Mouse (Mus musculus) megakaryocyte, embryonic 14.5 days (primary cell): Measurements from ENCODE around the gene Gm20388. TPM values are rescaled to one million over a fixed set of nuclear protein-coding genes. Genes with fewer than 3 reads are reported as not detected.

Source experiments
- H3K27me3 ChIP-seq: replicated peaks from 2 replicates; pipeline ENCODE3; 2012; ENCODE audit warnings: inconsistent platforms
- H3K36me3 ChIP-seq: replicated peaks from 2 replicates; pipeline ENCODE3; 2012; ENCODE audit warnings: low read length, inconsistent platforms, mixed read lengths
- H3K4me1 ChIP-seq: 2 replicates; pipeline ENCODE4 v1.6.1; 2012; ENCODE audit warnings: inconsistent platforms
- H3K4me3 ChIP-seq: replicated peaks from 2 replicates; pipeline ENCODE3; 2012; ENCODE audit warnings: moderate library complexity, mild to moderate bottlenecking, inconsistent platforms
- H3K9me3 ChIP-seq: 2 replicates; pipeline ENCODE4 v1.6.1; 2012; ENCODE audit warnings: inconsistent platforms
- FLI1 ChIP-seq: IDR thresholded peaks from 2 replicates; pipeline ENCODE4 v1.6.1; 2012; ENCODE audit warnings: low read length, inconsistent platforms, mixed read lengths
- GATA1 ChIP-seq: IDR thresholded peaks from 3 replicates; pipeline ENCODE4 v1.6.1; 2012; ENCODE audit warnings: mixed read lengths, low read length, inconsistent platforms, borderline replicate concordance
- polyA plus RNA-seq: library from polyadenylated mRNA; stranded (reverse); fragments of >175 nt; gene quantifications from 2 replicates; pipeline ENCODE4 v1.2.3, GENCODE M21; 2012; ENCODE audit warnings: low replicate concordance; ENCODE audit not compliant: insufficient read depth

Gene Gm20388
- polyA plus RNA-seq, 1 experiment = 111 TPM

- Histone ChIP-seq H3K36me3 (peaks cover 98% of the 10 kb centered on the region), H3K9me3 (no peaks in the 10 kb centered on the region), H3K4me1 (peaks cover 40% of the 10 kb centered on the region), H3K4me3 (no peak overlapping the region), H3K27me3 (no peaks in the 10 kb centered on the region)
- TF ChIP-seq FLI1 = no peak
- TF ChIP-seq GATA1 = no peak
These were observed 2093.0 kb downstream of the Gm20388 start for GRCm38 (mm10) chr8:122003646-122004045.

GRCm38 (mm10) chr8:122004131-122004530 lies 2093.5 kb downstream of the Gm20388 start:
- no peak overlapping the region for H3K4me3 ChIP-seq
- peaks cover 39% of the 10 kb centered on the region for H3K4me1 ChIP-seq
- no peaks in the 10 kb centered on the region for H3K9me3 ChIP-seq
- TF ChIP-seq GATA1 (no peak), FLI1 (no peak)
- peaks cover 98% of the 10 kb centered on the region for H3K36me3 ChIP-seq
- no peaks in the 10 kb centered on the region for H3K27me3 ChIP-seq

- TF ChIP-seq GATA1 = no peak
- TF ChIP-seq FLI1 = no peak
- no peaks in the 10 kb centered on the region for H3K27me3 ChIP-seq
- H3K4me1 ChIP-seq = peaks cover 37% of the 10 kb centered on the region
- peaks cover 96% of the 10 kb centered on the region for H3K36me3 ChIP-seq
- H3K4me3 ChIP-seq = no peak overlapping the region
- H3K9me3 ChIP-seq = no peaks in the 10 kb centered on the region
These were observed 2095.0 kb downstream of the Gm20388 start for GRCm38 (mm10) chr8:122005422-122006204.

GRCm38 (mm10) chr8:122006688-122007484 lies 2096.2 kb downstream of the Gm20388 start:
- no peaks in the 10 kb centered on the region for H3K9me3 ChIP-seq
- peaks cover 50% of the 10 kb centered on the region for H3K4me1 ChIP-seq
- TF ChIP-seq FLI1 = no peak
- H3K27me3 ChIP-seq = no peaks in the 10 kb centered on the region
- H3K4me3 ChIP-seq = no peak overlapping the region
- H3K36me3 ChIP-seq = peaks cover 96% of the 10 kb centered on the region

GRCm38 (mm10) chr8:122008395-122008794 lies 2097.8 kb downstream of the Gm20388 start:
- Histone ChIP-seq H3K27me3 (no peaks in the 10 kb centered on the region), H3K4me3 (no peak overlapping the region), H3K4me1 (peaks cover 60% of the 10 kb centered on the region), H3K36me3 (peaks cover 96% of the 10 kb centered on the region), H3K9me3 (no peaks in the 10 kb centered on the region)
- TF ChIP-seq FLI1 = no peak
- no peak for TF ChIP-seq GATA1

- H3K4me3 ChIP-seq = no peak overlapping the region
- peaks cover 76% of the 10 kb centered on the region for H3K4me1 ChIP-seq
- no peaks in the 10 kb centered on the region for H3K27me3 ChIP-seq
- no peaks in the 10 kb centered on the region for H3K9me3 ChIP-seq
- TF ChIP-seq GATA1 = no peak
- no peak for TF ChIP-seq FLI1
- peaks cover 95% of the 10 kb centered on the region for H3K36me3 ChIP-seq
These were observed 2100.0 kb downstream of the Gm20388 start for GRCm38 (mm10) chr8:122010638-122011037.

GRCm38 (mm10) chr8:122011066-122011588 lies 2100.5 kb downstream of the Gm20388 start:
- Histone ChIP-seq H3K4me3 (no peak overlapping the region), H3K9me3 (no peaks in the 10 kb centered on the region), H3K36me3 (peaks cover 97% of the 10 kb centered on the region), H3K4me1 (peaks cover 81% of the 10 kb centered on the region), H3K27me3 (no peaks in the 10 kb centered on the region)
- no peak for TF ChIP-seq GATA1
- TF ChIP-seq FLI1 = no peak

GRCm38 (mm10) chr8:122014606-122015005 lies 2104.0 kb downstream of the Gm20388 start:
- no peak for TF ChIP-seq GATA1
- TF ChIP-seq FLI1 = no peak
- no peak overlapping the region for H3K4me3 ChIP-seq
- peaks cover 76% of the 10 kb centered on the region for H3K4me1 ChIP-seq
- H3K27me3 ChIP-seq = no peaks in the 10 kb centered on the region
- H3K9me3 ChIP-seq = no peaks in the 10 kb centered on the region
- peaks cover 97% of the 10 kb centered on the region for H3K36me3 ChIP-seq

- H3K27me3 ChIP-seq = no peaks in the 10 kb centered on the region
- no peaks in the 10 kb centered on the region for H3K9me3 ChIP-seq
- peaks cover 82% of the 10 kb centered on the region for H3K4me1 ChIP-seq
- TF ChIP-seq FLI1 (no peak), GATA1 (no peak)
- peaks cover 98% of the 10 kb centered on the region for H3K36me3 ChIP-seq
- no peak overlapping the region for H3K4me3 ChIP-seq
These were observed 2107.6 kb downstream of the Gm20388 start for GRCm38 (mm10) chr8:122018046-122018831.
